Mouse (Mus musculus) spleen, adult 2 months (tissue): Measurements from ENCODE around the gene Eif3l.

Experiments
- CTCF ChIP-seq: fragments of 200-500 bp; IDR thresholded peaks from 2 replicates; pipeline ENCODE4 v1.5.1; 2011; ENCODE audit warnings: mild to moderate bottlenecking, inconsistent platforms; ENCODE audit not compliant: insufficient read depth, insufficient read length, insufficient replicate concordance; ENCODE audit errors: extremely low read depth
- POLR2A ChIP-seq: fragments of 200-500 bp; IDR thresholded peaks from 2 replicates; pipeline ENCODE4 v1.6.1; 2011; ENCODE audit warnings: low read depth, low read length, inconsistent platforms

DNA sequence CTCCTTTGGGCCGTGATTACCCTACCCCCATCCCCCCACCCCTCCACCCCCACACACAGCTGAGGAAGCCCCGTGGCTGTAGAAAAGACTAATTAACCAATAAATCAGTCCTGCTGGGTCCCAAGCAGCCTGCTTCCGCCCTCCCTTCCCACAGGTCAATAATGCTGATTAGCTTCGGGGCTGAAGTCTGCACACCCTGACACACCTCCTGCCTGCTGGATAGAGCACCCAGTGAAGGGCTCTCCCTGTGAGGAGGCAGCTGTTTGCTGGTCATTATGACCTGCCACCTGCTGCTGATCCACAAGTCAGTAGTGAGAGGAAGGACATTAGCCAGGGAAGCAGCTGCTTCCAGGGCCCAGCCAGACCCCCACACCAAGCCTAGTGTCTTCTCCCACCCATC lies 30.1 kb upstream of the Eif3l start:
- TF ChIP-seq CTCF (no peak), POLR2A (no peak)
